Mouse (Mus musculus): ENCODE results near the gene Kcnj6.

Gene Kcnj6

DNA sequence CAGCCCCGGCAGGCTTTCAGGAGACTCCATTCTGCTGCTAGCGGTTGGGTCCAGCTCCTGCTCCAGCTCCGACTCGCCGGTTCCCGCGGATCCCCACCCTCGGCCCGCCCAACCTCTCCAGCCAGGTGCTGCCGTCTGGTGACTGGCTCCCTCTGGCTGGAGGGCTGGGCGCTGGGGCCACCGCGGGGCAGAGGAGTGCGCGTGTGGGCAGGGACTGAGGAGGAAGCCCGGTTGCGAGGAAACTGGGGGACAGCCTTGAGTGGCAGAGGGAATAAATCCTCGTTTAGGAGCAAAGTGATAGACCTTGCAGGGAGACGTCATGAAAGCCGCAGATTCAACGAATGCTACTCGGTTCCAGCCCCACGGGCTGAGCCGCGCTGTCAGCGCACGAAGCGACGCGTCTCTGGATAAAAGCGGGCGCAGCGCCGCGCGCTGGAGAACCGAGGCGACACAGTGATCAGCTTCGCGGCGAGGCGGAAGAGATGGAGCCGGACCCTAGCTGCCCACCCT is at the start of gene Kcnj6:
Kcnj6 (minus strand) TSS at position 362 of the 510 bp plus-strand sequence.
- peak; percentile 50 to 80 for DNase-seq (ENCODE audit: low spot score in 2 of 2)

DNA sequence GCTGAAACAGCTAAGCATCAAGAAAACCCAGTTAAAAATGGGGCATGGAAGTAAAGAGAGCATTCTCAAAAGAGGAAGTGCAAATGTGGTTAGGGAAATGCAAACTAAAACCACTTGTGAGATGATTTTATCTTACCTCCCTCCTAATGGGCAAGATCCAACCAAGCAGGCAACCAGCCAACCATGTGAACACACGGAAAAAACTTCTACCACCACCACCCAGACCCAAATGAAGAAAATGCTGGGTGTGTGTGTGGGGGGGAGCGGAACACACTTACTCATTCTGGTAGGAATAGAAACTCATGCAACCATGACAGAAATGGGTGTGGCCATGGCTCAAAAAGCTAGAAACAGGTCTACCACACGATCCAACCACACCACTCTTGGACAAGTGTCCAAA is 12.4 kb upstream of the Kcnj6 start:
- DNase-seq (ENCODE audit: low spot score in 2 of 2): no peak

DNA sequence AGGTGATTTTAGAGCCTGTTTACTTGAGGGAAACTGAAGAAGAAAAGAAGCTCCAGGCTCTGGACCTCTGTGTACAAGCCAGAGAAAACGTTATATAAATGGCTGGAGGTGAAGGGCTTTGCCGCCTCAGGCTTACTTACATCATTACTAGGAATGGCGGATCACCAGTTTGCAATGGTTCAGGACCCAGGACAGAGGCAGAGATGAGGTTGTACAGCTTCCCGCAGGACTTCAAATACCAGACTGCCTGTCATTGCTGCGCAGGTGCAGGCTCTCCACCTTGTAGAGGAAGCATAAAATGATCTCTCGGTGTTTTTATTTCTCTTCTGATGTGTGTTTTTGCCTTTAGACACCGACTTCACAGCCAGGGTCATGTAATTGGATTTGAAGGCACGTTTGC is 7.1 kb upstream of the Kcnj6 start:
- no peak for DNase-seq (ENCODE audit: low spot score in 2 of 2)

GRCm38 (mm10) chr16:94999551-94999950 is 2.0 kb upstream of the Kcnj6 start:
- no peak for DNase-seq (ENCODE audit: low spot score in 2 of 2)

DNA sequence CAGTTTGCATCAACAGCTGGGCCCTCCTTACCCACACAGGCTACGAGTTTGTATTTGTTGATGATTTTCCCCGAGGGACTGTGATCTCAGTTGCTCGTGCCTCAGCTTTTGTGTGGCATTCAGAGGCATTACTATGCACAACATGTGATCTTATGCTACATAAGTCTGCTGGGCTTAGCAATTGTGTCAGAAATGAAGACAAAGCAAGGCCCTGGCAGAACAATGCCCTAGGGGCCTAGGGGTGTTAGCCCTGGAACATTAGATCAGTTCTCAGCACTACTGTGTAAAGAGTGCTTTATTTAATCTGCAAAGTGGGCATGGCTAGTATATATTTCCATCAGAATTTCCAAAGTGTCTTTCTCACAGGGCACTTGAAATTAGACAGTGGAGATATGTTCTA is 1.5 kb upstream of the Kcnj6 start:
- no peak for DNase-seq (ENCODE audit: low spot score in 2 of 2)

DNA sequence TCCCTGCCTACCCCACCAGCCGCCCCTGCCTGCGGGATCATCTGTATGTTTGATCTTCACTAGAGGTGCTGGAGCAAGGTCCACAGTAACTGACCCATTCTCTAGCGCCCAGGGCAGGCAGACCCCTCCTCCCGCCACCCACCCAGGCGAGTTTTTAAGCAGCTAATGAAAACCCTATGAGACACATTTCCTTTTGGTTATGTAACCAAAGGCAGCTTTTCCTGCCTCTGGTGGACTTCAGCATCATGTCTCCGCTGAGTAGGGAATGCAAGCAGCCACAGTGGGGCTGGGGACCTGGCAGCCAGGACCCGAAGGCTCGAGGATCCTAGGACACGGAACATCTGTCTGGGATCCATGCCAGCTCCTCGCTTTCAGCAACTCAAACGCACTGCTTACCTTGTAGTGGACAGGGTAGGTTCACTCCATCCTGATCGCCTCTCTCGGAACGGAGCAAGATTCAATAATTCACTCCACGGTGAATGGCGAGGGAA is 665 bp downstream of the Kcnj6 start:
- peak; percentile 18 to 35 for DNase-seq (ENCODE audit: low spot score in 2 of 2)

DNA sequence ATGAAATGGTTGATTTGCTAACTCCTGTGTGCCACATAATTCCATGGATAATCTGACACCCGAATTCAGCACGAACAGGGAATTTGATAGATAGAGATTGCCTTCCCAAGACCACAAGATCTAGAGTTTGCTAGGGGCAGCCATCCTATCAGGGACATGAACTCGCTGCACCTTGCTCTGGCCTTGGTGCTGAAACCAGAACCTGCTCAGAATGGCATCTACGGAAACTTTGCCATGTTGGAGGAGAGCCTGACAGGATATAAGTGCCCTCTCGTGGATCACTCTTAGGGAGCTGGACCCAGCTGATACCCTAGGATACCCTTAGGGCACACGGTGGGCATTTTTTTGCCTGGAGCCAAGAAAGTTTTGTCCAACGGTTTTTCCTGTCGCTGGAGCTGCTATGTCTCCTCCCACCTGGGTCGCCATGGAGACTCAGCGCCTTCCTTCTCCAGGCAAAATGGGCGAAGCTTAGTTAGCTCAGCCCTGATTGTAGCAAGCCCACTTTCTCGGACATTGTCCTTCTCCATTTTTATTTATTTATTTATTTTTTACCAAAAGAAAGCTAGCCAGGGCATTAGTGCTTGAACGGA is 1.9 kb downstream of the Kcnj6 start:
- DNase-seq (ENCODE audit: low spot score in 2 of 2): peak; percentile 19 to 41

GRCm38 (mm10) chr16:94994924-94995323 is 2.6 kb downstream of the Kcnj6 start:
- no peak for DNase-seq (ENCODE audit: low spot score in 2 of 2)

DNA sequence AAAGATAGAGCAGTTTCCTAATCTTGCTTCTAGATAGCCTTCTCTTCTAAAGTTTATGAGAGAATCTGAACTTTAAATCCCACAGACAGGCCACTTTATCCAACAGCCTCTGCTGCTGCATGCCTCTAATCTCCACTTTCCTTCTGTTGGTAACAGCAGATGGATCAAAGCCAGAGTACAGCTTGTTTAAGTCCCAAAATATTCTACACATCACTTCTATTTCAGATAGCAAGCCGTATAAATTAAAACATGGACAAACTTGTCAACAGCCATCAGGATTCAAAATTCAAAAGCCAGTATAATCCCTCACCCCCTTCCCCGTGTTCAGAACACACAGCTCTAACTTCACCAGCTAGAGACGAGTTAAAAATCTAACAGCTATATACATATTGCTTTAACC is 3.4 kb downstream of the Kcnj6 start:
- no peak for DNase-seq (ENCODE audit: low spot score in 2 of 2)

DNA sequence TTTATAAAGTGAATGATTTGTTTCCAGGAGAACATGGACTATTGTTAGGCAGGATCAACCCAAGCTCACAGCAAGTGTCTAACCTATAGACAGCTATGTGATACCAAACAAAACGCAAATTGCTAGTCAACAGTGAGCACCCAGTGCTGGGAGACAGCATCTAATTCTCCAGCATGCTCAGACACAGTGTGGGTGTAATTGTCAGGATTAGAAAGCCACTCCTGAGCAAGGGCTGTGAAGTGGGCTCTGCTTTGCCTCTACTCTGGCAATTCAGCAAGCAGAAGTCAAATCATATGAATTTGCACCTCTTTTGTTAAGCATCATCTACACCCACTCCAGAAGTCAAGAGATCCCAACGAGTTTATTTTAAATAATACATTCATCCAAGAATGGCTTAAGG is 7.4 kb downstream of the Kcnj6 start:
- DNase-seq (ENCODE audit: low spot score in 2 of 2): no peak

DNA sequence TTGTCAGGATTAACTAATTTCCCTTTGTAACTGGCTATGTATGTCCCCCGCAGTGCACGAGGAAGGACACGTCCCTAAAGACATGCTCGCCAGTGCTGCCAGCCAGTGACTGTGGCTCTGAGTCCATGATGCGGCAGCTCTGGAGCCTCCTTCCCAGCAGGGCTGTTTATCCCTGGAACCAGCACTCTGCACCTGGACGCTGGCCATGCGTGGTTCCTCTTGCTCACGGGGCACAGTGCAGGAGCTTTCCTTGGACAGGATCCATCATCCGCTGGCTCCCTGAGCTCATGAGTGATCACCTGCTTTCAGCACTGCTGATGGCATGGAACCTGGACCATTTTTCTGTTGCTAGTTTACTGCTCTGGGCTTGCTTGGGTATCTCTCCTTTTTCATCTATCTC is 10.8 kb downstream of the Kcnj6 start:
- DNase-seq (ENCODE audit: low spot score in 2 of 2): no peak

DNA sequence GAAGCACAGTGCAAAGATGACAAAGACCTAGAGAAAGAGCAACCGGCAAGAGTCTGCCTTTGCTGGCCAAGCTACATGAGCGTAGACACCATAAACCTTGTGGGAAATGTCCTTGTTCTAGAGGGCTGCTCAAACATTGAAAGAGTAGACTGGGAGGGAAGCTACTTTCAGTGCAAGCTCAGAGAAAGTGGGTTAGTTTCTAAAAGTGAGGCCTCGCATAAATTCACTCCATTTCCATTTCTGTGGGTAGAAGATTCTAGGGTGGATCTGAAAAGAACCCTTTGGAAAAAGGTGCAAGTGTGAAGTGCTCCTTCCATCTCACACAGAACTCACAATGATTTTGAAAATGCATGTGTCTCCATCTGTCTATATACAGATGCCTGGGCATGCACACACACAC is 13.2 kb downstream of the Kcnj6 start:
- DNase-seq (ENCODE audit: low spot score in 2 of 2): no peak

GRCm38 (mm10) chr16:94980374-94980773 is 17.1 kb downstream of the Kcnj6 start:
- no peak for DNase-seq (ENCODE audit: low spot score in 2 of 2)

DNA sequence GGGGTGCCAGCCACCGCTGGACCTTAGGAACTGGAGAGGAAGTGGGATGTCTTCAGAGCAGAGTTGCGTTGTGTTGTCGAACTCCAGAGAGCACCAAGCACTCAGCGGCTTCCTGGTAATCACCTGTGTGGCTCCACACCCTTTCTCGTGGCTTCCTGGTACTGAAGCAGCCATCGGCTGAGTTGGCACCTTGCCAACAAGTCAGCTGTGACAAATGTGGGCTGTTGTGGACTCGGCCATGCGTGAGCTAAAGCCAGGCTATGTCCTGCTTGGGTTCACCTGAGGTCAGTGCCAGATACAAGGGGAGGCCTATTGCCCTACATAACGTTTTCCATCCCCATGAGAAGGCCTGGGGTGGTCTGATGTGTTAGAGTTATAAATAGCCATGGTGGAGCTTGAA is 18.0 kb downstream of the Kcnj6 start:
- no peak for DNase-seq (ENCODE audit: low spot score in 2 of 2)

DNA sequence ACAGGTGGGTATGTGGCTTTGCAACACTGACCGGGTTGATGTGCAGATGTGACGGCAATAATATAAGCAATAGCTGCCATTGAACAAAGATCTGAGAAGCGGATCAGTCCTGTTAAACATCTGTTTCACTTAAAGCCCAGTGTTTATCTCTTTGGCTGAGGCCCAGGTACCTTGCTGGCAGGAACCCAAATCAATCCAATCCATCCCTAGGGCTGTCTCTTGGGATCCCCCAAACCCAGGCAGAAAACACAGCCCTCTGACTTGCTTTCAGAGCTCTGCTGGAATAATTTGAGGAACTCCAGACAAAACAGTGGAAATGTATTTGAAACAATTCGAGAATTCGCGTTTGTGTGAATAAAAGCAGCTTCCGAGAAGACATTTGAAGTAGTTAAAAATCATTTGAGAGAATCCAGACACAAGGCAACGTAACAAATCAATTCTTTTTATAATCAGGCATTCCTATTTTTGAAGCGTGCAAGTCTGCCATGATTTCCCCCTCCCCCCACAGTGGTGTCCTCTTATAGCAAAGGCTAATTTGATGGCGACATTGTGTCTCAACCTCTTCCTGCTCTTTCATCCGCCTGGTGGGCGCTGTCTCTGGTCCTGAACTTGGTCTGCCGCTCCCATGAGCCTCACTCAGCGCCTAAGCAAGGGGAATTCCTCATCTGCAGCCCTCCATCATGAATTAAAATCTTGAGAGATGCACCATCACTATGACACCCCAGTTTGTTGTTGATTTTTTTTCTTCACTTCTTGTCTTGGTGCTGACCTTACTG is 25.2 kb downstream of the Kcnj6 start:
- no peak for DNase-seq (ENCODE audit: low spot score in 2 of 2)

DNA sequence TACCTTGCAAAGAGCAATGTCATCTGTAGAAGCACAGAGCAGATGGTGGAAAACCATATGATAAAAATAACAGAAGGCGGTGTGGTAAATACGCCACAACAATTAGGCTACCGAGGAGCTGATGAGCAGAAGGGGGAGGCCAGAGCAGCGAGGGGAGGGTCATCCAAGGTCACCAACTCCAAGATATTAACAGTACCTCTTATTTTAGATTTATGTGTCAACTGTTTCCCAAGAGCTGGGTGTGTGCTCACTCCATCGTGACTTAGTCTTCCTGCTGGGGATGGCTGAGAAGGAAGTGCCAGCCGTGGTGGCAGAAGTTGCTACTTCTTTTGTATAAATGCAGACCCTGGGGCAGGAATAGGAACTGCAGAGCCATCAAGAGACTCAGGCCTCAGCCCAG is 28.6 kb downstream of the Kcnj6 start:
- DNase-seq (ENCODE audit: low spot score in 2 of 2): no peak

- DNase-seq (ENCODE audit: low spot score in 2 of 2): no peak
Observed at GRCm38 (mm10) chr16:94968472-94968871, 29.0 kb downstream of the Kcnj6 start.

DNA sequence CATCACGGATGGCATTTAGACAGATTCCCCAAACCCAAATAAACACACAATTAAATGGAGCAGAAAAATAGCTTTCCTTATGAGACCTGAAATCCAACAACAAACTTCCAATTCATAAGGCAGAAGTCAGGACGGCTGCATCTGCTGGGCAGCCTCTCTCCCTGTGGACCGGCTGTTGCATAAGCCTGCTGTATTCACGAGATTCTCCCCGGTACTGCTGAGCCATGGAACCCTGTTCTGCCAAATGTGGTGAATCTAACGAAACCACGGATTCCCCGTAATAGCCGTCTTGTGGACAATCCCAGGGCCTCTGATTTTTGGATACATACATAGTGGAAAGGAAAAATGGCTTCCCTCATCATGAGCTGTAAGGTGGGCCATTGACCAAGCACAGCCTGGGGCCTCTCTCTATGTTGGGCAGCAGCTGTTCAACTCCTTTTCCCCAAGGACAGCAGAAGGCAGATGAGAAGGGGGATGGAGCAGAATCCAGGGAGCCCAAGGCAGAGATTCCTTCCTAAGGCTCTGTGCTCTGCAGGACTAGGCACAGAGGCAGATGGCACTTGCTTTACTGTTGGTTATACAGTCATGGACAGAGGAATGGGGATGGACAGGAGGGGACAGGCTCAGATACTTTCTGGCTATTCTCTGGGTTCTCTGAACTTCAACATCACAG is 40.2 kb downstream of the Kcnj6 start:
- no peak for DNase-seq (ENCODE audit: low spot score in 2 of 2)

DNA sequence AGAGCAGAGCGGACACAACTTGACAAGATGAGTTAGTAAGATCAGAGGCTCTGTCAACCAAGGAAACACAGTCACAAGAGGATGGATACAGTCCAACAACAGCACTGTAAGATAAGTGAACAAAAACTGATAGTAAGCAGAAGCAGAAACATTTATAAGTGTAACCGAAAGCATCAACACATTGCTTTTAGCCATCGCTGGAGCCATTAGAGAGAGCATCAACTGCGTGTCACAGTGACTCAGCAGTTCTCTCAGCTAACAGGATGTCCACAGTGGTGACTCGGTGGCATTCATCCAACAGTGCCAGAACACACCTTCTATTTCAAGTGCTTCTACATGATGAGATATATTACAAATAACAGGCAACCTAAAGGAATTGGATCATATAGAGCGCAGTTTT is 41.1 kb downstream of the Kcnj6 start:
- no peak for DNase-seq (ENCODE audit: low spot score in 2 of 2)

- DNase-seq (ENCODE audit: low spot score in 2 of 2): no peak
Observed at GRCm38 (mm10) chr16:94953294-94953693, 44.2 kb downstream of the Kcnj6 start.

DNA sequence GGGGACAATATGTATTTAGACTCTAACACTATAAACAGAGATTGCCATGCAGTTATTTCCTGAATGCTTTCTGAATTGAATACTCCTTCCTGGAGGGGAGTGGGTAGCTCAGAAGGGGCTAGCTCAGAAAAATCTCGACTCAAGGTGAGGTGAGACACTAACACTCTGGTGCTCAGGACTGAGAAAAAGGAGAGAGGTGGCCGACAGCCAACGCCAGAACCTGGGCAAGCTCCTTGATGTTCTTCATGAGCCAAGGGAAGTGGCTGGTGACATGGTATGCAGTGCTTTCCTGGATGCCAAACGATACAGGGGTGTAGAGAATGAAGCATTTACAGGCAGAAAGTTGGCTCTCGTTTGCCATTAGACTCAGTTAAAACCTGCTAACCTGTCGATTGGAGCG is 48.3 kb downstream of the Kcnj6 start:
- DNase-seq (ENCODE audit: low spot score in 2 of 2): no peak

DNA sequence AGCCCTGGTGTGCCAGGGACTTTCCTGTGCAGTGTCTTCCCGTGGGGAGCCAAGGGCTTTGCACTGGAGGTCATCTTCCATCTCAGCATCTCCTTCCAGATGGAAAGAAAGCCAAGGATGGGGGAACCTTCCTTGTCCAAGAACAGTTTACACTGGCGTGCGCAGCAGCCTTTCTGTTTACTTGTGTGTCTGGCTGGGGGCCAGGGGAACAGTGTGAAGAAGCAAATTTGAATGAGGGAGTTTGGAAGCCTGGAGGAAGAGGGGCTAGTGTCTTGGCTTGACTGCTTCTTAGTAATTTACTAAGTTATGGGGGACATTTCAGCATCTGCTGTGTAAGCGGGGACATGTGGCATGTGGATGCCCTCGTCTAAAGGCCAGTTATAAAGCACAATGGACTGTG is 50.7 kb downstream of the Kcnj6 start:
- DNase-seq (ENCODE audit: low spot score in 2 of 2): no peak

- DNase-seq (ENCODE audit: low spot score in 2 of 2): peak in 1 of 2 experiments; percentile 32
Observed at GRCm38 (mm10) chr16:94932702-94933101, 64.8 kb downstream of the Kcnj6 start.

Data from frontal cortex, postnatal 14 days (tissue).